In genomic region chr16:93599461-93599860, GRCm38 (mm10) we compare ENCODE assay signal across 16 mouse cellular contexts. TPM values are rescaled to one million over a fixed set of nuclear protein-coding genes. Genes with fewer than 3 reads are reported as not detected.
"Had no signal": no experiment of that assay in that cellular context is flagged by ENCODE, and none has a peak within 500 bp of the region (broad histone marks: within the 10 kb centered on the region; RNA-seq: fewer than 3 reads in every experiment).

No protein-coding gene starts in this region.

- H3K4me3 ChIP-seq: kidney, embryonic 15.5 days; limb, embryonic 13.5 days; myocyte; neural tube, embryonic 15.5 days had no signal

- H3K27me3 ChIP-seq: kidney, embryonic 15.5 days; limb, embryonic 13.5 days; neural tube, embryonic 15.5 days had no signal

- H3K27ac ChIP-seq: kidney, embryonic 15.5 days; limb, embryonic 13.5 days; neural tube, embryonic 15.5 days; stomach, postnatal 0 days had no signal

- H3K9me3 ChIP-seq: kidney, embryonic 15.5 days; limb, embryonic 13.5 days; neural tube, embryonic 15.5 days had no signal

- H3K9ac ChIP-seq: kidney, embryonic 15.5 days; limb, embryonic 13.5 days; neural tube, embryonic 15.5 days had no signal

- H3K4me2 ChIP-seq: kidney, embryonic 15.5 days; limb, embryonic 13.5 days; neural tube, embryonic 15.5 days had no signal

- DNase-seq: kidney, adult 2 months; kidney, postnatal 36 days; layer of hippocampus, adult 9-11 months; layer of hippocampus, postnatal 36 days; lung, adult 18-20 months; midbrain, embryonic 14.5 days; right cerebral cortex, adult 18-20 months; thymus, postnatal 4 days had no signal

RNA-seq across cellular contexts. Expression of gene Gm5678, which starts 28.4 kb away (rescaled TPM):
- total RNA-seq: megakaryocyte-erythroid progenitor cell, adult 5-6 weeks had no signal
- polyA plus RNA-seq: kidney, adult 2 months; kidney, embryonic 15.5 days; limb, embryonic 13.5 days; lung, embryonic 16.5 days; midbrain, embryonic 14.5 days; myocyte; neural tube, embryonic 11.5 days; neural tube, embryonic 15.5 days had no signal
